Mouse (Mus musculus): Measurements from ENCODE around the gene Nupl1. TPM values are rescaled to one million over a fixed set of nuclear protein-coding genes. Genes with fewer than 3 reads are reported as not detected.

The Nupl1 gene
- polyA plus RNA-seq, 1 experiment from 2014 or later, result not detected

- H3K27ac ChIP-seq (ENCODE audit: low read depth, low read length), result no peak overlapping the region
- WGBS (ENCODE audit: insufficient replicate concordance), result 71% methylated on average over 11 of the region's 11 CpGs
- H3K9me3 ChIP-seq (replicated peaks; ENCODE audit: control insufficient read depth, low read length), result no peaks in the 10 kb centered on the region
These were observed 98.9 kb downstream of the Nupl1 start for GRCm38 (mm10) chr14:60152373-60152772.

DNA sequence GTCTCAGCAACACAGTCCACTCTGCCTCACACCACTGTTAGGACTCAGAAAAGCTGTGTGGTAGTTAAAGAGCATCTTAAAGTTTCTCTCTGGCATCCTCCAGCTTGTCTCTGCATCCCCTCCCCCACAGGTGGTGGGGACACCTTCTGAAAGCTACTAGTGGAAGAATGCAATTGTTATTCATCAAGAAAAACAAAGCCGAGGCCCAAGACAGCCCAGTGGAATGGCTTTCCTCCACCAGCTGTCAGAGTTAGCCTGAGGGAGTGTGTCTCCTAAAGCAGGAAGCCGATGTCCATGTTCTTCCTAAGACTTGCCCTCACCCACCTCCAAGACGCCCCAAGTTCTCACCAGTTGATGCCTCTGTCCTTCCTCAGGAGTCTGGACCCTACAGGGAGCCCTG lies 102.3 kb downstream of the Nupl1 start:
- Histone ChIP-seq H3K9me3 (replicated peaks; ENCODE audit: control insufficient read depth, low read length) (no peaks in the 10 kb centered on the region), H3K4me1 (ENCODE audit: control insufficient read depth, insufficient read depth, low read length) (peaks cover 9% of the 10 kb centered on the region), H3K9ac (ENCODE audit: low read depth, low read length) (no peak overlapping the region), H3K27ac (ENCODE audit: low read depth, low read length) (no peak overlapping the region), H3K4me2 (no peak overlapping the region), H3K4me3 (ENCODE audit: low read depth, low read length) (no peak overlapping the region), H3K36me3 (ENCODE audit: control insufficient read depth, insufficient read depth, low read length) (no peaks in the 10 kb centered on the region), H3K27me3 (ENCODE audit: control insufficient read depth, insufficient read depth, low read length) (no peaks in the 10 kb centered on the region)
- 22% methylated on average over 3 of the region's 3 CpGs for WGBS (ENCODE audit: insufficient replicate concordance)
- no peak for ATAC-seq (replicated peaks; ENCODE audit: insufficient number of reproducible peaks, low FRiP score, low TSS enrichment)

More at GRCm38 (mm10) chr14:60152373-60152772, 98.9 kb downstream of the Nupl1 start:
- no peaks in the 10 kb centered on the region for H3K27me3 ChIP-seq (ENCODE audit: control insufficient read depth, insufficient read depth, low read length)
- H3K4me2 ChIP-seq, result no peak overlapping the region
- ATAC-seq (replicated peaks; ENCODE audit: insufficient number of reproducible peaks, low FRiP score, low TSS enrichment), result no peak
- H3K4me1 ChIP-seq (ENCODE audit: control insufficient read depth, insufficient read depth, low read length), result 0 out of 2 replicates have a peak, but pooled peaks cover 3% of the 10 kb centered on the region
- H3K36me3 ChIP-seq (ENCODE audit: control insufficient read depth, insufficient read depth, low read length), result no peaks in the 10 kb centered on the region
- no peak overlapping the region for H3K4me3 ChIP-seq (ENCODE audit: low read depth, low read length)
- H3K9ac ChIP-seq (ENCODE audit: low read depth, low read length), result no peak overlapping the region

DNA sequence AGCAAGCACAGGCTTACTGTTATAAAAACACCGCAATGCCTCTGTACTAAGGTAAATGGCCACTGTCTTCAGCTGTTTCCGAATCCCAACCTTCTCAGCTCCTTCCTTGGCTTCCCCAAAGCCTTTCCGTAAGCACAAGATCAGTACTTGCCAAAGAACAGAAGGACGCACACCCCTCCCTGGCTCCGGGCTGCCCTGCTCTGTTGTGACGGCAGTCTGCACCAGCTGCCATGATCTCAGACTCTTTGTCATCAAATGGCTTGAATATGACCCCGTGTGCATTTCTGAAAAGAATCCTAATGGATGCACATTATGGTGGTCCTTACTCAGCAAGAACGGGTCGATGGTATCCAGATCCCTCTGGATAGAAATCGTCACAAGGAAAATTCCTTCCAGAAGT lies 108.0 kb downstream of the Nupl1 start:
- Histone ChIP-seq H3K9ac (ENCODE audit: low read depth, low read length) (no peak overlapping the region), H3K9me3 (replicated peaks; ENCODE audit: control insufficient read depth, low read length) (no peaks in the 10 kb centered on the region), H3K27me3 (ENCODE audit: control insufficient read depth, insufficient read depth, low read length) (no peaks in the 10 kb centered on the region), H3K4me3 (ENCODE audit: low read depth, low read length) (no peak overlapping the region), H3K27ac (ENCODE audit: low read depth, low read length) (no peak overlapping the region), H3K4me2 (no peak overlapping the region), H3K4me1 (ENCODE audit: control insufficient read depth, insufficient read depth, low read length) (peaks cover 6% of the 10 kb centered on the region), H3K36me3 (ENCODE audit: control insufficient read depth, insufficient read depth, low read length) (no peaks in the 10 kb centered on the region)
- WGBS (ENCODE audit: insufficient replicate concordance), result 75% methylated on average over 10 of the region's 10 CpGs
- ATAC-seq (replicated peaks; ENCODE audit: insufficient number of reproducible peaks, low FRiP score, low TSS enrichment), result no peak

DNA sequence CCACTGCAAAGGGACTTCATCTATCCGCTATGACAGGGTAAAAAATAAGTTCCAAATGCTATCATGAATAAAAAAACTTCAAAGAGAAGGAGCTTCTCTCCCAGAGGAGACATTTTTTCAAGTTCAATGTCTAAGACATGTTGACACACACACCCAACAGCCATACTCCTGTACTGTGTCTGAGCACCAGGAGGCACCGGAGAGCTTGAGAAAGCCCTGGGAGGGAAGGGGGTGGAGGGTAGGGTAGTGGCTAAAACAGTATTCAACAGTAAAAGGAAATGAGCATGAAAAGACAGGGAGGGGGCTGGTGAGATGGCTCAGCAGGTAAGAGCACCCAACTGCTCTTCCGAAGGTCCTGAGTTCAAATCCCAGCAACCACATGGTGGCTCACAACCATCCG lies 112.9 kb downstream of the Nupl1 start:
- Histone ChIP-seq H3K4me1 (ENCODE audit: control insufficient read depth, insufficient read depth, low read length) (no peaks in the 10 kb centered on the region), H3K27me3 (ENCODE audit: control insufficient read depth, insufficient read depth, low read length) (no peaks in the 10 kb centered on the region), H3K36me3 (ENCODE audit: control insufficient read depth, insufficient read depth, low read length) (no peaks in the 10 kb centered on the region), H3K9ac (ENCODE audit: low read depth, low read length) (no peak overlapping the region), H3K27ac (ENCODE audit: low read depth, low read length) (no peak overlapping the region), H3K9me3 (replicated peaks; ENCODE audit: control insufficient read depth, low read length) (no peaks in the 10 kb centered on the region), H3K4me2 (no peak overlapping the region), H3K4me3 (ENCODE audit: low read depth, low read length) (no peak overlapping the region)
- 97% methylated on average over 3 of the region's 4 CpGs for WGBS (ENCODE audit: insufficient replicate concordance)
- no peak for ATAC-seq (replicated peaks; ENCODE audit: insufficient number of reproducible peaks, low FRiP score, low TSS enrichment)

DNA sequence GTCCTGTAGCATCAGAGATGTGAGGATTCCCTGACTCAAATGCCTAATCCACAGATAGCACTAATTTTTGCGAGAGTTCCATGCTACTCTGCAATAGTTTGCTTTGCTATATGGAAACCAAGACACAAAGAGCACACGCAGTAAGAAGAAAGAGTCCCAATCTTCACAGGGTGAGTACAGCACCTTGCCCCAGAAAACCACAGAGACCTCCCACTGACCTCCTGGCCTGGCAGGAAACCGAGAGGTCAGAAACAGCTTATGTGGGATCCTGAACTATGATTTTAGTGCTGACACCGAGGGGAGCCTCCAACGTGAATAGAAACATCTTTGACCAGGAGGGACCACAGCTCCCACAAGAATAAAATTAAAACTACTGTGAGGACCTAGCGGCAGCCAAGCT lies 113.4 kb downstream of the Nupl1 start:
- Histone ChIP-seq H3K9me3 (replicated peaks; ENCODE audit: control insufficient read depth, low read length) (no peaks in the 10 kb centered on the region), H3K27ac (ENCODE audit: low read depth, low read length) (no peak overlapping the region), H3K27me3 (ENCODE audit: control insufficient read depth, insufficient read depth, low read length) (no peaks in the 10 kb centered on the region), H3K4me1 (ENCODE audit: control insufficient read depth, insufficient read depth, low read length) (no peaks in the 10 kb centered on the region), H3K9ac (ENCODE audit: low read depth, low read length) (no peak overlapping the region), H3K4me2 (no peak overlapping the region), H3K36me3 (ENCODE audit: control insufficient read depth, insufficient read depth, low read length) (no peaks in the 10 kb centered on the region), H3K4me3 (ENCODE audit: low read depth, low read length) (no peak overlapping the region)
- WGBS (ENCODE audit: insufficient replicate concordance), result 70% methylated on average over 6 of the region's 6 CpGs
- ATAC-seq (replicated peaks; ENCODE audit: insufficient number of reproducible peaks, low FRiP score, low TSS enrichment), result no peak

GRCm38 (mm10) chr14:60135801-60136200 lies 115.4 kb downstream of the Nupl1 start:
- Histone ChIP-seq H3K27me3 (ENCODE audit: control insufficient read depth, insufficient read depth, low read length) (no peaks in the 10 kb centered on the region), H3K9me3 (replicated peaks; ENCODE audit: control insufficient read depth, low read length) (no peaks in the 10 kb centered on the region), H3K9ac (ENCODE audit: low read depth, low read length) (no peak overlapping the region), H3K4me1 (ENCODE audit: control insufficient read depth, insufficient read depth, low read length) (0 out of 2 replicates have a peak, but pooled peaks cover 5% of the 10 kb centered on the region), H3K4me2 (no peak overlapping the region), H3K27ac (ENCODE audit: low read depth, low read length) (no peak overlapping the region), H3K4me3 (ENCODE audit: low read depth, low read length) (no peak overlapping the region), H3K36me3 (ENCODE audit: control insufficient read depth, insufficient read depth, low read length) (no peaks in the 10 kb centered on the region)
- no peak for ATAC-seq (replicated peaks; ENCODE audit: insufficient number of reproducible peaks, low FRiP score, low TSS enrichment)
- 85% methylated on average over 4 of the region's 4 CpGs for WGBS (ENCODE audit: insufficient replicate concordance)

- Histone ChIP-seq H3K4me1 (ENCODE audit: control insufficient read depth, insufficient read depth, low read length) (0 out of 2 replicates have a peak, but pooled peaks cover 5% of the 10 kb centered on the region), H3K27me3 (ENCODE audit: control insufficient read depth, insufficient read depth, low read length) (no peaks in the 10 kb centered on the region), H3K4me3 (ENCODE audit: low read depth, low read length) (no peak overlapping the region), H3K9me3 (replicated peaks; ENCODE audit: control insufficient read depth, low read length) (no peaks in the 10 kb centered on the region), H3K27ac (ENCODE audit: low read depth, low read length) (no peak overlapping the region), H3K36me3 (ENCODE audit: control insufficient read depth, insufficient read depth, low read length) (no peaks in the 10 kb centered on the region), H3K9ac (ENCODE audit: low read depth, low read length) (no peak overlapping the region), H3K4me2 (no peak overlapping the region)
- 88% methylated on average over 9 of the region's 9 CpGs for WGBS (ENCODE audit: insufficient replicate concordance)
- no peak for ATAC-seq (replicated peaks; ENCODE audit: insufficient number of reproducible peaks, low FRiP score, low TSS enrichment)
These were observed 116.5 kb downstream of the Nupl1 start for GRCm38 (mm10) chr14:60134720-60135119.

MicroRNAs within 50 kb of the gene (microRNA counts, 519-probe panel; counts per million panel counts)
- 32.2 counts per million for microRNA mmu-miR-719

Small RNAs within 50 kb of the gene (microRNA-seq; reads per million reads assigned to microRNA genes)
- not detected for gene Mir719 (ENCODE audit: borderline number of aligned reads)

Other genes starting within 250 kb of the Nupl1 start
- 6.8 and 7.8 TPM in 2 replicates for gene Atp8a2, start 54.3 kb downstream of the Nupl1 start, polyA plus RNA-seq (2014; fragmentation: Nextera tagmentation; extraction: Ambion mirVana)
- 50.6 and 55.3 TPM in 2 replicates for gene Gm49336, start 76 bp upstream of the Nupl1 start, polyA plus RNA-seq (2014; fragmentation: Nextera tagmentation; extraction: Ambion mirVana)
- 27.7 and 33.7 TPM in 2 replicates for gene Mtmr6, start 13.8 kb upstream of the Nupl1 start, polyA plus RNA-seq (2014; fragmentation: Nextera tagmentation; extraction: Ambion mirVana)
- 0.50 and 0.54 TPM in 2 replicates for gene Amer2, start 121.8 kb upstream of the Nupl1 start, polyA plus RNA-seq (2014; fragmentation: Nextera tagmentation; extraction: Ambion mirVana)